Mouse (Mus musculus) spleen, adult 12 weeks (tissue): Measurements from ENCODE around the gene Sgsm2.
"Not testable (repeated sequence)": the region's sequence is repeated elsewhere in the genome, so short reads cannot be mapped to it uniquely, and the experiment has no call there.

Source experiments
- DNase-seq: peaks from one replicate; pipeline ENCODE4 v3.0.0; 2022; ENCODE audit warnings: low spot score

Gene Sgsm2

GRCm38 (mm10) chr11:74828404-74828931 is 68.4 kb downstream of the Sgsm2 start:
- DNase-seq = no peak

DNA sequence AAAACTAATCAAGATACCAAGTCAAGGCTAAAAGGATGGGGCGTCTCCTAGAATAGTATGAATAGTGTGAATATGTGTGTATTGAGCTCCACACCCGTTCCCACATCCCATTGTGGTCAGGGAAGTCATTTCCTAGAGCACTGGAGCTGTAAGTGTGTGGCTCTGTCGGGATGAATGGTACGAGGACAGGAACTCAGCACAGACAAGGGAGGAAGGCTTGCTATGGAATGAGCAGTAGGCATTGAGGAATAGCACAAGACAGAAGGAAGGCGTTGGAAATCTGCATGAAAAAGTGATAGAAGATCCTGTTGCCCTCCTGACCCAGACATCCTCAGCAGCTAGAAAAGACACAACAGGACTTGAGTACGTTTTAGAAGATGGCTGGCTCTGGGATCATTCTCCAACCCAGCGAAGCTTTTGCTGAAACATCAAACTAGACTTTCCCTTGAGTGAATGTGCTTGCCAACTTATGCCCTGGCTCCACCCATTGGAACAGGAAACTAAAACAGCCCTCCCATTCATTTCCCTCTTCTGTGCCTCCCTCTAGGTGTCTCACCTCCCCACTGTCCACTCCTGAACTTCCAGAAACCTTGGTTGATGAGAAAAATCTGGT is 69.0 kb downstream of the Sgsm2 start:
- no peak for DNase-seq

- DNase-seq = no peak
Measured at GRCm38 (mm10) chr11:74826702-74827101, 70.2 kb downstream of the Sgsm2 start.

- DNase-seq = no peak
Measured at GRCm38 (mm10) chr11:74826151-74826550, 70.7 kb downstream of the Sgsm2 start.

- no peak for DNase-seq
Measured at GRCm38 (mm10) chr11:74822746-74823440, 74.0 kb downstream of the Sgsm2 start.

DNA sequence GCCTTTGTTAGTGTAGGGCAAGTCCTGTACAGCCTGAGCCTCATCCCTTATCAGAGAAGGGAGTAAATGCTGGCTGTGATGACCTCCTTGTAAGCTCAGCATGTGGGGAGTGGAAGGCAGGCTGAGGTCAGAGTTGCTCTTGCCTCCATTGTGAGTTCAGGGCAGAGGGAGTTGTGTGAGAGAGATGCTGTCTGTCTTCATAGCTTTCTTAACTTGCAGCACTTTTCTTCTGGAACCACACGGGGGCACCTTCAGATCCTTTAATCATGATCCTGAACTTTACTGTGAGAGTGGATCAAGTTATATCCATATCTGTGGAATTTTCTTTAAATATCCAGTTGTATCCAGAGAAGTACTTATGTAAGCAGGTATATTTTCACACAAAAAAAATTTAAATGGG is 75.4 kb downstream of the Sgsm2 start:
- no peak for DNase-seq

- DNase-seq = no peak
Measured at GRCm38 (mm10) chr11:74820921-74821320, 75.9 kb downstream of the Sgsm2 start.

DNA sequence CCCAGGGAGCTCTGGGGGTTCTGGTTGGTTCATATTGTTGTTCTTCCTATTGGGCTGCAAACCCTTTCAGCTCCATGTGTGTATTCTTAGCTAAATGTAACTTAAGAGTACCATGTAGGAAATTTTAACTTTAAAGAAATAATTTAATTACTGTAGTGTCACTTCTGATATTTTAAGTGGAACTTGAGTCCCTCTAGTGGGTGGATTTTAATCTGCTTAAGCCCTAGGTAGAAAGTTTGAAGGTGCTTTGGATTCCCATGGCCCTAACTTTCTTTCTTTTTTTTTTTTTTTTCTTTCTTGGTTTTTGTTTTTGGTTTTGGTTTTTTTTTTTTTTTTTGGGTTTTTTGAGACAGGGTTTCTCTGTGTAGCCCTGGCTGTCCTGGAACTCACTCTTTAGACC is 81.1 kb downstream of the Sgsm2 start:
- no peak for DNase-seq

GRCm38 (mm10) chr11:74811538-74811937 is 85.3 kb downstream of the Sgsm2 start:
- DNase-seq = no peak

DNA sequence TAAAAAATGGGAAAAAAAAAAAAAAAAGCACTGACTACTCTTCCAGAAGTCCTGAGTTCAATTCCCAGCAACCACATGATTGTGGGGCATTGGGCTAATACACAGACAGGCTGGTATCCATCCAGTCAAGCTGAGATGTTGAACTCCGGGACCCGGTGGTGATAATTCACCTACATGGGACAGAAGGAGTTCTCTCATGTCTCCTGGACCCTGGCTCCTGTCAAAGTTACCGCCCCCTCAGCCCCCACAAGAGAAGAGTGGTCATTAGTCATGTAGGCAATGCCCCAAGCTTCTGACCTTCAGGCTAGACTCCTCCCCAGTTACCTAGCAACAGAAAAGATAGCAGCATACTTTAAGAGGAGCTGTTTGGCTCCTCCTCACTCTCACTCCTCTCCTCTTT is 85.8 kb downstream of the Sgsm2 start:
- DNase-seq = not testable (repeated sequence)

DNA sequence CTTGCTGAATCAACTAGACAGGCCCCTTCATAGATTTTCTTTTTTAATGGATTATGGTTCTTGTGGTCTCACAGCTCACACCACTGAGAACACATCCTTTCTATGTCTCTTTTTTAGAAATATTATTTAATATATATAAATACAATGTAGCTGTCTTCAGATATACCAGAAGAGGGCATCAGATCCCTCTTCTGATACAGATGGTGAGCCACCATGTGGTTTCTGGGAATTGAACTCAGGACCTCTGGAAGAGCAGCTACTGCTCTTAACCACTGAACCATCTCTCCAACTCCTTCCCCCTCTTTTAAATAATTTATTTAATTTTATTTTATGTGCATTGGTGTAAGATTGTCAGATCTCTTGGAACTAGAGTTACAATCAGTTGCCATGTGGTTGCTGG is 86.7 kb downstream of the Sgsm2 start:
- no peak for DNase-seq

DNA sequence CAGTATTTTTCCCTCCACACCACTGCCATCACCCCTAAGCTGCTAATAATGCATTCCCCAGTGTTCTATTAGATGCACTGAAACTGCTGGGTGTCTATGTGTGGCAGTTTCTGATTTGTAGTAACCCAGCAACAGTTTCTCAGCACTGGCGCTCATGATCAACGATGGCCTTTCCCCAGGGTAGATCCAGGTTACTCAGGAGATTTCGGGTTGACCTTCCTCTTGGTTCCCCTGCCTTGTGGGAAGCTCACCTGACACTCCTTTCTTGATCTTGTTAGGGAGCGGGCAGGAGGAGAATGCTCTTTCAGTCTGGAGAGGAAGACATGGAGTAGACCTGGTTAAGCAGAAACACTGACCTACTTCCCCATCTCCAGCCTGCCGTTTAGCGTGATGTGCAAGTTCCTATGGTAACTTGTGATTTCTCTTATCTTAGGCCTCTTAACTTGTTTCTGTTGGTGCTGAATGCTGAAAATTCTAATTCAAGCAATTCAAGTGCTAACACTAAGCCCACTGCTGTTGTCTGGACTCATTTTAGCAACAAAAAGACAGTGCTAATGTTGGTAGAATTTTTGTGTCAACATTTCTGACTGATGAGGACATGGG is 88.5 kb downstream of the Sgsm2 start:
- no peak for DNase-seq

DNA sequence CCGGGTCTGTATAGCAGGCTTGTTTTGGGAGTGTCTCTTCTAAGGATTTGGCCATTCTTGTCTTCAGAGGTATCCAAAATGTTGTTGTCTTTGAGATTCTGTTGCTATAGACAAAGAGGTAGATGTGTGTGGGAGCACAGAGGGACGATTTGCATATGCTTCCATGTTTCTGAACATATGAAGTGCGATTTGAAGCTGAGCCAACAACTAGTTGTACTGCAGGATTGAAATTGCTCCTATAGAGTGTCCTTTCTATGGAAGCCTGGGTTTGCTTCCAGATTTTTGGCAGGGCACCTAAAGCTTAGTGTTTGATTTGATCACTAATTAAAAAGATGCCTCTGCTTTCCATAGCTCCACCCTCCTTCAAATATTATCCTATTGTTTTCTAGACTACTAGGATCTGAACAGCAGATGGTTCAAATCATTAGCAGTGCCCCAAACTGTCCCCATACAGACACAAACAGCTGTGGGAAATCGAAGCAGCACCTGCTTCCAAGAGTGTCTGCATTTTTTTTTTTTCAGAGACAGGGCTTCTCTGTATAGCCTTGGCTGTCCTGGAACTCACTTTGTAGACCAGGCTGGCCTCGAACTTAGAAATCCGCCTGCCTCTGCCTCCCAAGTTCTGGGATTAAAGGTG is 89.5 kb downstream of the Sgsm2 start:
- DNase-seq = no peak

DNA sequence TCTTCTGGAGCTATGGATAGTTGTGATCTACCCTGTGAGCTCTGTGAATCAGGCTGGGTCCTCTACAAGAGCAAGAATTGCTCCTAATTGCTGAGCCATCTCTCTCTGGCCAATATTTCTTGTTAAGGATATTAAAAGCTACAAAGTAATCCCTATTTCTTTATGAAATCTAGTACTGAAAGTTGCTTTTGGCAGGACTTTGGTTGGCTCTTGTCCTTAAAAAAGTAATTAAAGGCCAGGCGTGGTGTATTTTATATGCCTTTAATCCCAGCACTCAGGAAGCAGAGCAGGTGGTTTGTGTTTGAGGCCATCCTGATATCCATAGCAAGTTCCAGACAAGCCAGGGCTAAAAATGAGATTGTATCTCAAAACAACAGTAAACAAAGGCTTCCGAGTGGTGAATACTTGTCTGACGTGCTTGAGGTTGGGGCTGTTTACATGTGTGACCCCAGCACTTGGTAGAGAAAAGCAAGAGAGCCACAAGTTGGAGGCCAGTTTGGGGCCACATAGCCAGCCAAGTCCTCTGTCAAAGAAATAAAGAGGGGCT is 92.7 kb downstream of the Sgsm2 start:
- DNase-seq = no peak

- DNase-seq = no peak
Measured at GRCm38 (mm10) chr11:74800658-74801057, 96.2 kb downstream of the Sgsm2 start.
